Mouse (Mus musculus) neural tube, embryonic 12.5 days (tissue): ENCODE results near the gene Ralgps1. TPM values are rescaled to one million over a fixed set of nuclear protein-coding genes. Genes with fewer than 3 reads are reported as not detected.
A peak's percentile ranks its signal among the peaks of the same experiment; 100 is the strongest.

Source experiments
- ATAC-seq: fragments of 200-750 bp; cut with Nextera tagmentation; 2 replicates; pipeline ENCODE4 v1.8.0; 2017; ENCODE audit warnings: low read depth, mild to moderate bottlenecking, moderate TSS enrichment, moderate library complexity; ENCODE audit not compliant: low FRiP score
- H3K27ac ChIP-seq: fragments of 300-500 bp; sonication (generic); 2 replicates; pipeline ENCODE4 v1.5.1; 2016
- H3K27me3 ChIP-seq: fragments of 300-500 bp; sonication (generic); replicated peaks from 2 replicates; pipeline ENCODE4 v1.6.1; 2016; ENCODE audit warnings: mild to moderate bottlenecking
- H3K36me3 ChIP-seq: fragments of 300-500 bp; sonication (generic); 2 replicates; pipeline ENCODE4 v1.6.1; 2016; ENCODE audit warnings: mild to moderate bottlenecking
- H3K4me1 ChIP-seq: fragments of 300-500 bp; sonication (generic); 2 replicates; pipeline ENCODE4 v1.6.1; 2016
- H3K4me2 ChIP-seq: fragments of 300-500 bp; sonication (generic); replicated peaks from 2 replicates; pipeline ENCODE4 v1.6.1; 2016; ENCODE audit warnings: mild to moderate bottlenecking
- H3K4me3 ChIP-seq: fragments of 300-500 bp; sonication (generic); 2 replicates; pipeline ENCODE4 v1.5.1; 2016
- H3K9ac ChIP-seq: fragments of 300-500 bp; sonication (generic); 2 replicates; pipeline ENCODE4 v1.6.1; 2016; ENCODE audit warnings: mild to moderate bottlenecking
- H3K9me3 ChIP-seq: fragments of 300-500 bp; sonication (generic); 2 replicates; pipeline ENCODE4 v1.6.1; 2016; ENCODE audit warnings: mild to moderate bottlenecking
- WGBS: fragments of 180-500 bp; shearing (Covaris S2); methylation state at CpG from one replicate; pipeline ENCODE4 v1.1.7; 2016; 5-methylcytosine and 5-hydroxymethylcytosine counted together
- polyA plus RNA-seq: library from polyadenylated mRNA; unstranded; fragments of >200 nt; fragmentation: Nextera tagmentation; extraction: Ambion mirVana; gene quantifications from 2 replicates; pipeline ENCODE4 v1.2.1, GENCODE M21; 2016

The Ralgps1 gene
- polyA plus RNA-seq, 1 experiment from 2014 or later = 25.9 TPM

GRCm38 (mm10) chr2:33228077-33228476, 143.2 kb downstream of the Ralgps1 start:
- WGBS = 95% methylated on average over 11 of the region's 11 CpGs
- Histone ChIP-seq H3K9me3 (no peaks in the 10 kb centered on the region), H3K4me3 (no peak overlapping the region), H3K9ac (no peak overlapping the region), H3K27ac (no peak overlapping the region), H3K4me1 (peaks cover 11% of the 10 kb centered on the region; the same call in 1 of the 2 replicates), H3K27me3 (no peaks in the 10 kb centered on the region), H3K36me3 (peaks cover 20% of the 10 kb centered on the region; the same call in 1 of the 2 replicates), H3K4me2 (no peak overlapping the region)
- ATAC-seq = no peak

DNA sequence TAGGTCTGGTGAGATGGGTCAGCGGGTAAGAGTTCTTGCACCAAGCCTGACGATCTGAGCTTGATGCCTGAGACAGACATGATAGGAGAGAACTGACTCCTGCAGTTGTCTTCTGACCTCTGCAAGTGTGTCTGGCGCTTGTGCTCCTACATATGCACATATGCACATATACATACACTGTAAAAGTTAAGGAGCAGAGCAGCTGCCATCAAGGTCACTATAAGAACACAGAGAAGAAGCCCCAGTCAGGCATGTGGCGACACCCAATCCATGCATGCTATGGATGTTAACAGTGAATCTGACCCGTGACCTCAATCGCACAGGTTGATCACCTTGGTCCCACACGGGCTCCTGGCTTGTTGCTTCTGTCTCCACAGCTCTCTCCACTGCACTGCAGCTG, 145.4 kb downstream of the Ralgps1 start:
- WGBS = 87% methylated on average over 7 of the region's 7 CpGs
- Histone ChIP-seq H3K4me2 (no peak overlapping the region), H3K27me3 (no peaks in the 10 kb centered on the region), H3K9ac (no peak overlapping the region), H3K4me3 (no peak overlapping the region), H3K9me3 (no peaks in the 10 kb centered on the region), H3K4me1 (no peaks in the 10 kb centered on the region), H3K36me3 (peaks cover 23% of the 10 kb centered on the region), H3K27ac (no peak overlapping the region)
- ATAC-seq = no peak

DNA sequence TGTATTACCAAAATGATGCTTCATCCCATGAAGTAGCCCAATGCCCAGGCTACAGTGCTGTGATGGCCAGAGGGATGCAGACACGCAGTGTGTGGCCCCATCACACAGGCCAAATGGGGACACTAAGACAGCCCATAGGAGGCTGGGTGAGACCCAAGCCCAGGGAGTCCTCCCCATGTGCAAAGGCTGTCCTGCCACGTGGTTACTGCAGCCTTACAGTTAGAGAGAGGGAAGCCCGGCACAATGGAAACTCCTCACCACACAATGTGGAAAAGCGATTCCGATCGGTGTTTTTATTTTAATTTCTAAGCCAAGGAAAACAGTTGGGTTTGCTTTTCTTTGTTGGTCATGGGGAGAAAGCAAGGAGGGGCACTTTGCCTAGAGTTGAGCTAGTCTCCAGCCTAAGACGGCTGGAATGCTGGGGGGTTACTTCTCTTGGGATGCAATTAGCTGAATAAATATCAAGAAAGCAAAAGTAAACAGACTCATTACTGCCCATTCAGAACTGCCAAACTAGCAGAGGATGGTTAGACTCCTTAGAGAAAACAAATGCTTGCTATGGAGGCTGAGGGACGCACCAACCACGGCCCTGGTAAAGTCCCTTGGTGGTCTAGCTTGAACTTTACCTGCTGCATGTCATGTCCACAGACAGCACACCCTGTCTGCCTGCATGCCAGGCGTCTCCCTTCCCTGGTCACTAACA, 147.5 kb downstream of the Ralgps1 start:
- H3K27me3 ChIP-seq = no peaks in the 10 kb centered on the region
- no peak overlapping the region for H3K27ac ChIP-seq

GRCm38 (mm10) chr2:33222480-33222879, 148.8 kb downstream of the Ralgps1 start:
- peaks cover 11% of the 10 kb centered on the region for H3K4me1 ChIP-seq
- H3K9ac ChIP-seq = no peak overlapping the region
- H3K36me3 ChIP-seq = peaks cover 6% of the 10 kb centered on the region
- H3K4me3 ChIP-seq = no peak overlapping the region
- no peaks in the 10 kb centered on the region for H3K9me3 ChIP-seq
- no peak overlapping the region for H3K4me2 ChIP-seq
- no peak overlapping the region for H3K27ac ChIP-seq
- no peaks in the 10 kb centered on the region for H3K27me3 ChIP-seq
- ATAC-seq = no peak
- WGBS = 91% methylated on average over 6 of the region's 6 CpGs

More for the DNA sequence above, 147.5 kb downstream of the Ralgps1 start:
- Histone ChIP-seq H3K4me3 (no peak overlapping the region), H3K4me2 (no peak overlapping the region), H3K9me3 (no peaks in the 10 kb centered on the region), H3K4me1 (peaks cover 8% of the 10 kb centered on the region), H3K36me3 (peaks cover 14% of the 10 kb centered on the region), H3K9ac (no peak overlapping the region)
- no peak for ATAC-seq
- WGBS = 80% methylated on average over 10 of the region's 10 CpGs

GRCm38 (mm10) chr2:33221339-33221900, 149.9 kb downstream of the Ralgps1 start:
- peaks cover 22% of the 10 kb centered on the region for H3K4me1 ChIP-seq
- WGBS = 88% methylated on average over 11 of the region's 11 CpGs
- no peak for ATAC-seq

GRCm38 (mm10) chr2:33220674-33221338, 150.5 kb downstream of the Ralgps1 start:
- Histone ChIP-seq H3K4me2 (no peak overlapping the region), H3K9me3 (no peaks in the 10 kb centered on the region), H3K27me3 (no peaks in the 10 kb centered on the region), H3K4me3 (no peak overlapping the region), H3K9ac (no peak overlapping the region), H3K4me1 (peaks cover 28% of the 10 kb centered on the region), H3K36me3 (peaks cover 6% of the 10 kb centered on the region), H3K27ac (no peak overlapping the region)
- ATAC-seq = no peak
- 91% methylated on average over 10 of the region's 10 CpGs for WGBS

More at GRCm38 (mm10) chr2:33221339-33221900, 149.9 kb downstream of the Ralgps1 start:
- Histone ChIP-seq H3K36me3 (peaks cover 6% of the 10 kb centered on the region), H3K9me3 (no peaks in the 10 kb centered on the region), H3K27ac (no peak overlapping the region), H3K27me3 (no peaks in the 10 kb centered on the region), H3K4me3 (no peak overlapping the region), H3K4me2 (no peak overlapping the region), H3K9ac (no peak overlapping the region)

DNA sequence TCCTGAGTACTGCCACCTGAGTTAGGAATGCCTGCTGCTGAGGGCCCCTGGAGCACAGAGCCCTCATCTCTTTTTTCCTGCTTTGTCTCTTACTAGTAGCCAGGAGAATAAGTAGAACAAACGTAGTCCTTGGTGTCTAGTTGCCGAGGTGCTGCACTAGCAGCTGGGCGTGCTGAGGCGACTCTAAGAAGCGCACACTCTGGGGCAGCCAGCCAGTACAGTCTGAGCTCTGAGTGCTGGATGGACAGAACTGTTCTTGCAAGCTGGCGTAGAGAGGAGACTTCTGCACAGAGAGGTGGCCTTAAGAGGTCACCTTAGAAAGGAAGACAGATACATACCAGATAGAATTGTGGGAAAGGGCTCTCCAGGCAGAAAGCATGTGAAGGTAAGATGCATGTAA, 151.0 kb downstream of the Ralgps1 start:
- H3K4me2 ChIP-seq = no peak overlapping the region
- H3K36me3 ChIP-seq = peaks cover 6% of the 10 kb centered on the region
- H3K27me3 ChIP-seq = no peaks in the 10 kb centered on the region
- peaks cover 34% of the 10 kb centered on the region for H3K4me1 ChIP-seq
- no peak overlapping the region for H3K4me3 ChIP-seq
- H3K27ac ChIP-seq = no peak overlapping the region
- no peak for ATAC-seq
- no peaks in the 10 kb centered on the region for H3K9me3 ChIP-seq
- no peak overlapping the region for H3K9ac ChIP-seq
- 87% methylated on average over 6 of the region's 6 CpGs for WGBS

DNA sequence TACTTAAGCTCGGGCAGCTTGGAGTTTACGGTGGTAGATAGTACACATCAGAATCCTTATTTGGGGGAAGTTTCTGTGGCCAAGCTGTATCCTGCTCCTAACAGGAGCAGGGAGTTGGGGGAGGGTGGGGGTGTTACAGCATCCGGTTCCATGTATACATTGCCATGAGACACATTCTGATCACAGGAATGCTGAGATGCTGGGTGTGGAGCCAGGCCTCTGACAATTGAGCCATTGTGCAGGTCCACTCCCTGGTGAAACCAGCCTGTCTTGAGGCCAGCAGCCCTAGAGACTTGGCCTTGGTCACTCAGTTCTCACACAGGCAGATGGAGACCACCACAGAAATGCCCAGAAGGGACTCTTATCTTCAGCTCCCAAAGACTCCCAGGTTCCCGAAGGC, 151.6 kb downstream of the Ralgps1 start:
- no peaks in the 10 kb centered on the region for H3K9me3 ChIP-seq
- 87% methylated on average over 4 of the region's 4 CpGs for WGBS
- no peak for ATAC-seq
- H3K4me3 ChIP-seq = no peak overlapping the region
- no peaks in the 10 kb centered on the region for H3K27me3 ChIP-seq
- peaks cover 6% of the 10 kb centered on the region for H3K36me3 ChIP-seq
- no peak overlapping the region for H3K27ac ChIP-seq
- 0 out of 2 replicates have a peak overlapping the region, but pooled peaks have one; percentile 13 for H3K9ac ChIP-seq
- no peak overlapping the region for H3K4me2 ChIP-seq
- peaks cover 38% of the 10 kb centered on the region for H3K4me1 ChIP-seq

- Histone ChIP-seq H3K27ac (no peak overlapping the region), H3K4me2 (no peak overlapping the region; the same call in 1 of the 2 replicates), H3K4me1 (peaks cover 38% of the 10 kb centered on the region), H3K9me3 (no peaks in the 10 kb centered on the region), H3K36me3 (peaks cover 6% of the 10 kb centered on the region), H3K4me3 (no peak overlapping the region), H3K9ac (no peak overlapping the region), H3K27me3 (no peaks in the 10 kb centered on the region)
- ATAC-seq = no peak
- WGBS = 66% methylated on average over 11 of the region's 11 CpGs
These were observed 152.2 kb downstream of the Ralgps1 start for GRCm38 (mm10) chr2:33218903-33219625.

DNA sequence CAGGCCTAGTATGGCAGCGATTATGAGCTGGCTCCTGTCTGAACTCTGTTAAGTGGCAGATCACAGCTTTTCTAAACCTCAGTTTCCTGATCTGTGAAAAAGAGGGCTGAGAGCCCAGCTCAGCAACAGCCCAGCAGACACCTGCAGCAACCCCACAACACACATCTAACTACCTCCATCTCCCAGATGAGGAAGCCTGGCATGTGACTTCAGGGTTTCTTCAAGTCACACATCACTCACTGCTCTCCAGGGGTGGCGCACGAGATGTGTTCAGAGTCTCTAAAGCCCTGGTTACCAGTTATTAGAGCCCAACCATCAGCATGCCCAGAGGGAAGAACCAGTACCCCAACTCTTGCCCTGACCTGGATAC, 153.9 kb downstream of the Ralgps1 start:
- ATAC-seq = no peak
- Histone ChIP-seq H3K27ac (no peak overlapping the region), H3K9ac (peak overlapping the region; percentile 74; the same call in 1 of the 2 replicates), H3K9me3 (no peaks in the 10 kb centered on the region), H3K4me3 (no peak overlapping the region), H3K4me2 (peak overlapping the region; percentile 74), H3K36me3 (peaks cover 6% of the 10 kb centered on the region; the same call in 1 of the 2 replicates), H3K4me1 (peaks cover 38% of the 10 kb centered on the region), H3K27me3 (no peaks in the 10 kb centered on the region)
- 63% methylated on average over 3 of the region's 3 CpGs for WGBS

- H3K27ac ChIP-seq = peak overlapping the region; percentile 90
- H3K4me2 ChIP-seq = peak overlapping the region; percentile 74
- ATAC-seq = peak; percentile 12
- H3K27me3 ChIP-seq = no peaks in the 10 kb centered on the region
- no peaks in the 10 kb centered on the region for H3K9me3 ChIP-seq
- peaks cover 38% of the 10 kb centered on the region for H3K4me1 ChIP-seq
- peak overlapping the region; percentile 74 for H3K9ac ChIP-seq
- H3K4me3 ChIP-seq = peak overlapping the region; percentile 50
- WGBS = 14% methylated on average over 18 of the region's 18 CpGs
- peaks cover 4% of the 10 kb centered on the region; the same call in 1 of the 2 replicates for H3K36me3 ChIP-seq
These were observed 154.5 kb downstream of the Ralgps1 start for GRCm38 (mm10) chr2:33216645-33217424.
